Mouse (Mus musculus) forebrain, embryonic 11.5 days (tissue): ENCODE measurements around the gene Ppp1r17. TPM values are rescaled to one million over a fixed set of nuclear protein-coding genes. Genes with fewer than 3 reads are reported as not detected.

Experiments used
- ATAC-seq: fragments of 200-750 bp; cut with Nextera tagmentation; replicated peaks from 2 replicates; pipeline ENCODE4 v1.8.0; 2017; ENCODE audit warnings: moderate TSS enrichment; ENCODE audit not compliant: low FRiP score
- DNase-seq: peaks from one replicate; pipeline ENCODE4 v3.0.0-alpha.2; 2017; ENCODE audit warnings: low spot score
- H3K27ac ChIP-seq: fragments of 300-500 bp; sonication (generic); 2 replicates; pipeline ENCODE4 v1.5.1; 2014; ENCODE audit warnings: low read depth, low read length
- H3K27me3 ChIP-seq: fragments of 300-500 bp; sonication (generic); 2 replicates; pipeline ENCODE4 v1.6.1; 2014; ENCODE audit warnings: mild to moderate bottlenecking, low read length, mixed read lengths; ENCODE audit not compliant: control insufficient read depth, insufficient read depth
- H3K36me3 ChIP-seq: fragments of 300-500 bp; sonication (generic); 2 replicates; pipeline ENCODE4 v1.6.1; 2014; ENCODE audit warnings: mild to moderate bottlenecking, low read length, moderate library complexity, mixed read lengths; ENCODE audit not compliant: control insufficient read depth, insufficient read depth
- H3K4me1 ChIP-seq: fragments of 300-500 bp; sonication (generic); replicated peaks from 2 replicates; pipeline ENCODE4 v1.6.1; 2014; ENCODE audit warnings: low read length, mixed read lengths; ENCODE audit not compliant: control insufficient read depth, insufficient read depth
- H3K4me2 ChIP-seq: fragments of 300-500 bp; sonication (generic); 2 replicates; pipeline ENCODE4 v1.6.1; 2014; ENCODE audit warnings: low read depth, mild to moderate bottlenecking, low read length, moderate library complexity, mixed read lengths; ENCODE audit not compliant: severe bottlenecking
- H3K4me3 ChIP-seq: fragments of 300-500 bp; sonication (generic); 2 replicates; pipeline ENCODE4 v1.5.1; 2014; ENCODE audit warnings: low read depth, low read length
- H3K9ac ChIP-seq: fragments of 300-500 bp; sonication (generic); 2 replicates; pipeline ENCODE4 v1.6.1; 2014; ENCODE audit warnings: low read length
- H3K9me3 ChIP-seq: fragments of 300-500 bp; sonication (generic); 2 replicates; pipeline ENCODE4 v1.6.1; 2016; ENCODE audit warnings: low read length, mixed read lengths; ENCODE audit not compliant: control insufficient read depth
- WGBS: fragments of 180-500 bp; shearing (Covaris S2); extraction: QIAGEN DNeasy Blood & Tissue Kit; methylation state at CpG from one replicate; pipeline ENCODE4 v1.1.7; 2014; 5-methylcytosine and 5-hydroxymethylcytosine counted together
- polyA plus RNA-seq: library from polyadenylated mRNA; unstranded; fragments of >200 nt; fragmentation: Nextera tagmentation; extraction: Ambion mirVana; gene quantifications from 2 replicates; pipeline ENCODE4 v1.2.1, GENCODE M21; 2014

Gene Ppp1r17
- polyA plus RNA-seq, 1 experiment from 2014 or later, result 4.1 TPM

- Histone ChIP-seq H3K9me3 (no peaks in the 10 kb centered on the region), H3K4me1 (no peaks in the 10 kb centered on the region), H3K27ac (no peak overlapping the region), H3K9ac (no peak overlapping the region), H3K4me3 (no peak overlapping the region), H3K4me2 (no peak overlapping the region), H3K36me3 (no peaks in the 10 kb centered on the region), H3K27me3 (no peaks in the 10 kb centered on the region)
- peak; percentile 74 for ATAC-seq
- DNase-seq, result peak; percentile 55
- 48% methylated on average over 5 of the region's 5 CpGs for WGBS
Measured at GRCm38 (mm10) chr6:56066632-56067282, 49.5 kb downstream of the Ppp1r17 start.

- H3K4me2 ChIP-seq, result no peak overlapping the region
- no peak overlapping the region for H3K4me3 ChIP-seq
- H3K4me1 ChIP-seq, result no peaks in the 10 kb centered on the region
- no peak for ATAC-seq
- no peaks in the 10 kb centered on the region for H3K9me3 ChIP-seq
- H3K36me3 ChIP-seq, result no peaks in the 10 kb centered on the region
- H3K27me3 ChIP-seq, result no peaks in the 10 kb centered on the region
- no peak overlapping the region for H3K9ac ChIP-seq
- DNase-seq, result no peak
- H3K27ac ChIP-seq, result no peak overlapping the region
Measured at GRCm38 (mm10) chr6:56068516-56068915, 51.2 kb downstream of the Ppp1r17 start.

- no peaks in the 10 kb centered on the region for H3K9me3 ChIP-seq
- H3K4me3 ChIP-seq, result no peak overlapping the region
- H3K9ac ChIP-seq, result no peak overlapping the region
- no peaks in the 10 kb centered on the region for H3K4me1 ChIP-seq
- no peaks in the 10 kb centered on the region for H3K27me3 ChIP-seq
- WGBS, result 39% methylated on average over 4 of the region's 4 CpGs
- DNase-seq (no peak), ATAC-seq (no peak)
- no peak overlapping the region for H3K4me2 ChIP-seq
- no peak overlapping the region for H3K27ac ChIP-seq
- no peaks in the 10 kb centered on the region for H3K36me3 ChIP-seq
Measured at GRCm38 (mm10) chr6:56076378-56076805, 59.1 kb downstream of the Ppp1r17 start.

Other genes starting within 250 kb of the Ppp1r17 start
- gene Itprid1, start 180.6 kb upstream of the Ppp1r17 start, polyA plus RNA-seq, result 0.13 TPM in 1 of 2 replicates, not detected in the other